Mouse (Mus musculus) mouse embryonic stem cell (cell line): Measurements from ENCODE around the gene Gpr15.

ENCODE experiments used
- in situ Hi-C, 2 experiments: fragments of 300-500 bp; cut with MboI; formaldehyde crosslinking; loops; 1 replicate in 1 of 2; 3 replicates in 1 of 2; pipeline ENCODE4 v1.14.3; 2019 to 2020; ENCODE audit warnings: low sequenced_read_pairs in 2 of 2, low pct_unique_long_range_greater_than_20kb in 1 of 2, mixed read lengths in 1 of 2; ENCODE audit not compliant: unreplicated experiment in 1 of 2

The Gpr15 gene

GRCm38 (mm10) chr16:58677491-58677890, 41.4 kb downstream of the Gpr15 start:
- in situ Hi-C loops, result no loop called here

GRCm38 (mm10) chr16:58676633-58677032, 42.2 kb downstream of the Gpr15 start:
- in situ Hi-C loops, result no loop called here

GRCm38 (mm10) chr16:58676156-58676555, 42.7 kb downstream of the Gpr15 start:
- in situ Hi-C loops, result no loop called here

DNA sequence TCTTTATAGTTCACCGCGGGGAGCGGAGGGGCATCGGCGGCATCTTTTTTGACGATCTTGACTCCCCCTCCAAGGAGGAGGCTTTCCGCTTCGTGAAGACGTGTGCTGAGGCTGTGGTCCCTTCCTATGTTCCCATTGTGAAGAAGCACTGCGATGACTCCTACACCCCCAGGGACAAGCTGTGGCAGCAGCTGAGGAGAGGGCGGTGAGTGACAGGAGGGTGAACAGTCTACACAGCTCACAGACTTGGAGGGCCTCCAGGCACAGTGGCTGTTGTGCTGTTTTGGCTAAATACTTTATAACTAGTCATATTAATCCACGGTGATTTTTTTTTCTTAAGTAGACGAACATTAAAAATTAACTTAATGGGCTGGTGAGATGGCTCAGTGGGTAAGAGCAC, 43.6 kb downstream of the Gpr15 start:
- in situ Hi-C loops, result no loop called here

GRCm38 (mm10) chr16:58673811-58674410, 45.0 kb downstream of the Gpr15 start:
- in situ Hi-C loops, result no loop called here

GRCm38 (mm10) chr16:58672396-58672795, 46.5 kb downstream of the Gpr15 start:
- in situ Hi-C loops, result no loop called here

DNA sequence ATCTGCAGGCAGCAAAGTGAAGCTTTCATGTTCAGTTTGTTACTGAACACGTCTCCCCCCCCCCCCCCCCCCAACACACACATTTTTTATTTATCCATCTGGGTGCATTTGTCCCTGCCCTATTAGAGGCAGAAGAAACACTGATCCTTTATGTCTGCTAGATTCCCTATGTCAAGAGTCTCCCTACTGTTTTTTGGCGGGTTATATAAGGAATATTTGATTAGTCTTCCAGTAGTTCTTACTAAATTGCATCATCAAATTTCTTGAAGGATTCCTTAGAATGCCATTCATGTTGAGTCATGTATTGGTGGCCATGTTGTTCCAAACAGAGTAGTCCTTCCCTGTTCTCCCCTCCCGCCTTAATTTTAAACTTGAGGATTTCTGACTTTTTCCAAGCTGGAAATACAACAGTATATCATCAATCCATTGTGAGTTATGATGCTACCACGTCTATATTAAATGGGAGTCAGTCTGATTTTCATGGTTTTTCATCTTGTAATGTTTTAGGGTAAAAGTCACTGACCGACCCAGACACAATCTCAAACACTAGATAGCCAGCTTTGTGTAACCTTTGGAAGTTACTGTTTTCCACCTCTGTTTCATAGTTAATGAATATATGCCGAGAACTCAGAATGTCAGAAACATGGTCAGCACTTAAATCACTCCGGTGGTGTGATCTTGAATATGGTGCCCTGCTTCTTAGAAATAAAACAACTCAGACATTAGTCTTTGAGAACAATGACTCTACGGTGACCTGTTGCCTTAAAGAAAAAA, 47.5 kb downstream of the Gpr15 start:
- in situ Hi-C loops, result no loop called here

- in situ Hi-C loops, result no loop called here
Measured at GRCm38 (mm10) chr16:58670643-58671042, 48.2 kb downstream of the Gpr15 start.

- in situ Hi-C loops, result no loop called here
Measured at GRCm38 (mm10) chr16:58669917-58670630, 48.8 kb downstream of the Gpr15 start, which contains the start of gene Cpox. Cpox (plus strand) TSS chr16:58670292.

DNA sequence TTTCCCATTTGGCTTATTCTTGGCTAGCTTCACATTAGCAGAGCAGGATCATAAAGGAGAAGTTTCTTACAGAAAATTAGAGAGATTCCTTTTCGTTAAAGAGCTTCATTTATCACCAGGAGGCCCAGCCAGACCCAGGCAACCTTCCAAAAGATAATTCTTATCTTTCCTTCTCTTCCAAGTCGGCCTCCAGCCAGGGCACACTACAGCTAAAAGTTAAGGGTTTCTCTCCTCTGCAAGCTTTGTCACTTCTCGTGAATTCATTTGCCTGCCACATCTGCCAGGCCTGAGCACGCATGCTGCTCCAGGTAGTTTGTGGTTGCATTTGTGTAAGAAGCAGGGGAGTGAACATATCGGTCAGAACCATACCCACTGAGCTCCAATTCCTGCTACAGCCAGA, 49.6 kb downstream of the Gpr15 start:
- in situ Hi-C loops, result no loop called here

DNA sequence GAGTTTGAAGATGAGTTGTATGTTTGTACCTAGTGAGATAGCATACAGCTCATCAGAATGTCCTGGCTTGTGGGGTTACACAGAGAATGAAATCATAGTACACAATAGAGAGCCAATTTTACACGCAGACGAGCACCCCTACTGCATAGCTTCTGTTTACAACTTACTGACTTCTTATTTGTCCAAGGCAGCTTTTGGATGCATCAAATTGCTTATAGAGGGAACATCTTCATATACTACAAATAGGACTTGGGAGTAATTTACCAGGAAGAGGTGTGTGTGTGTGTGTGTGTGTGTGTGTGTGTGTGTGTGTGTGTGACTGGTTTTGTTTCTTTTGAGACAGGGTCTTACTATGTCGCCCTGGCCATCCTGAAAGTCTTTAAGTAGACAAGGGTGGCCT, 50.3 kb downstream of the Gpr15 start:
- in situ Hi-C loops, result no loop called here
